Mouse (Mus musculus) ES-Bruce4 (cell line): ENCODE measurements around the gene Lsmem1. TPM values are rescaled to one million over a fixed set of nuclear protein-coding genes. Genes with fewer than 3 reads are reported as not detected.

Experiments used
- H3K27ac ChIP-seq: 2 replicates; pipeline ENCODE4 v1.5.1; 2012; ENCODE audit warnings: low read length, inconsistent platforms; ENCODE audit not compliant: insufficient read depth
- H3K27me3 ChIP-seq: 2 replicates; pipeline ENCODE4 v1.6.1; 2012; ENCODE audit warnings: mild to moderate bottlenecking, low read length, inconsistent platforms; ENCODE audit not compliant: control insufficient read depth, poor library complexity, insufficient read depth, severe bottlenecking
- H3K36me3 ChIP-seq: 2 replicates; pipeline ENCODE4 v1.6.1; 2012; ENCODE audit warnings: inconsistent platforms, mild to moderate bottlenecking, low read length, moderate library complexity; ENCODE audit not compliant: control insufficient read depth, poor library complexity, insufficient read depth, severe bottlenecking
- H3K4me1 ChIP-seq: one replicate; pipeline ENCODE4 v1.8.1; 2011; ENCODE audit warnings: low read length; ENCODE audit not compliant: control insufficient read depth, insufficient read depth
- H3K4me3 ChIP-seq: 2 replicates; pipeline ENCODE4 v1.5.1; 2011; ENCODE audit warnings: low read depth, mild to moderate bottlenecking, low read length
- H3K9ac ChIP-seq: 2 replicates; pipeline ENCODE4 v1.6.1; 2012; ENCODE audit warnings: low read depth, mild to moderate bottlenecking, inconsistent platforms; ENCODE audit not compliant: poor library complexity, severe bottlenecking
- H3K9me3 ChIP-seq: replicated peaks from 2 replicates; pipeline ENCODE4 v1.6.1; 2012; ENCODE audit warnings: mild to moderate bottlenecking, low read length, inconsistent platforms; ENCODE audit not compliant: control insufficient read depth, poor library complexity, insufficient read depth, severe bottlenecking
- CTCF ChIP-seq: IDR thresholded peaks from one replicate; pipeline ENCODE4 v1.8.1; 2011; ENCODE audit warnings: low read depth, low read length
- EP300 ChIP-seq: IDR thresholded peaks from 2 replicates; pipeline ENCODE4 v1.6.1; 2011; ENCODE audit warnings: low read depth, low read length; ENCODE audit not compliant: insufficient read depth
- POLR2A ChIP-seq: IDR thresholded peaks from one replicate; pipeline ENCODE4 v1.8.1; 2011; ENCODE audit warnings: low read length; ENCODE audit not compliant: insufficient read depth
- polyA plus RNA-seq: library from polyadenylated mRNA; stranded (reverse); fragments of >200 nt; gene quantifications from 2 replicates; pipeline ENCODE4 v1.2.4, GENCODE M21; 2011; ENCODE audit warnings: low read depth; ENCODE audit not compliant: missing spikeins, insufficient read depth, insufficient read length

The Lsmem1 gene
- 1.0 TPM in 1 of 2 replicates, not detected in the other for polyA plus RNA-seq

GRCm38 (mm10) chr12:40199302-40199701, at the start of gene Lsmem1:
Lsmem1 (minus strand) TSS chr12:40199490.
- Histone ChIP-seq H3K9me3 (no peaks in the 10 kb centered on the region), H3K27ac (no peak within 1 kb of the TSS), H3K4me3 (no peak within 1 kb of the TSS), H3K4me1 (no peaks in the 10 kb centered on the region), H3K9ac (no peak within 1 kb of the TSS), H3K27me3 (no peaks in the 10 kb centered on the region), H3K36me3 (peaks cover 31% of the 10 kb centered on the region)
- no peak for TF ChIP-seq EP300

GRCm38 (mm10) chr12:40248454-40249180, 49.3 kb upstream of the Lsmem1 start, which contains the start of gene Ifrd1:
Ifrd1 (minus strand) TSS chr12:40248504.
- Histone ChIP-seq H3K4me3 (no peak within 1 kb of the TSS), H3K9ac (0 out of 2 replicates have a peak within 1 kb of the TSS, but pooled peaks have one; percentile 21), H3K4me1 (peaks cover 2% of the 10 kb centered on the region), H3K27ac (peak within 1 kb of the TSS; percentile 2; the same call in 1 of the 2 replicates), H3K27me3 (no peaks in the 10 kb centered on the region), H3K9me3 (no peaks in the 10 kb centered on the region), H3K36me3 (no peaks in the 10 kb centered on the region)
- TF ChIP-seq CTCF (no peak), POLR2A (no peak), EP300 (no peak)

- Histone ChIP-seq H3K36me3 (no peaks in the 10 kb centered on the region), H3K27ac (peak overlapping the region; percentile 2; the same call in 1 of the 2 replicates), H3K4me3 (no peak overlapping the region), H3K4me1 (peaks cover 2% of the 10 kb centered on the region), H3K27me3 (no peaks in the 10 kb centered on the region), H3K9ac (no peak overlapping the region), H3K9me3 (no peaks in the 10 kb centered on the region)
- no peak for TF ChIP-seq POLR2A
- TF ChIP-seq EP300 = peak; percentile 86
Measured at GRCm38 (mm10) chr12:40247976-40248375, 48.7 kb upstream of the Lsmem1 start.

GRCm38 (mm10) chr12:40247384-40247783, 48.1 kb upstream of the Lsmem1 start:
- Histone ChIP-seq H3K36me3 (no peaks in the 10 kb centered on the region), H3K9ac (0 out of 2 replicates have a peak overlapping the region, but pooled peaks have one; percentile 21), H3K27me3 (no peaks in the 10 kb centered on the region), H3K27ac (peak overlapping the region; percentile 2; the same call in 1 of the 2 replicates), H3K9me3 (no peaks in the 10 kb centered on the region), H3K4me3 (no peak overlapping the region), H3K4me1 (peaks cover 2% of the 10 kb centered on the region)
- TF ChIP-seq CTCF = no peak
- TF ChIP-seq POLR2A = no peak
- TF ChIP-seq EP300 = no peak

- Histone ChIP-seq H3K27me3 (no peaks in the 10 kb centered on the region), H3K9ac (no peak overlapping the region), H3K9me3 (no peaks in the 10 kb centered on the region), H3K27ac (no peak overlapping the region), H3K4me1 (no peaks in the 10 kb centered on the region), H3K4me3 (no peak overlapping the region), H3K36me3 (no peaks in the 10 kb centered on the region)
- no peak for TF ChIP-seq POLR2A
- TF ChIP-seq EP300 = no peak
- TF ChIP-seq CTCF = no peak
Measured at GRCm38 (mm10) chr12:40245434-40245970, 46.2 kb upstream of the Lsmem1 start.

GRCm38 (mm10) chr12:40244926-40245325, 45.6 kb upstream of the Lsmem1 start:
- no peak overlapping the region for H3K4me3 ChIP-seq
- H3K9me3 ChIP-seq = no peaks in the 10 kb centered on the region
- H3K27ac ChIP-seq = no peak overlapping the region
- H3K27me3 ChIP-seq = no peaks in the 10 kb centered on the region
- H3K9ac ChIP-seq = no peak overlapping the region
- H3K4me1 ChIP-seq = no peaks in the 10 kb centered on the region
- no peaks in the 10 kb centered on the region for H3K36me3 ChIP-seq
- TF ChIP-seq EP300 (no peak), CTCF (no peak), POLR2A (no peak)
